Mouse (Mus musculus) intestine, embryonic 14.5 days (tissue): Measurements from ENCODE around the gene Pacsin1. TPM values are rescaled to one million over a fixed set of nuclear protein-coding genes. Genes with fewer than 3 reads are reported as not detected.

Experiments used
- ATAC-seq: fragments of 200-750 bp; cut with Nextera tagmentation; replicated peaks from 2 replicates; pipeline ENCODE4 v1.8.0; 2017; ENCODE audit warnings: low read depth, moderate number of reproducible peaks, moderate TSS enrichment, moderate library complexity; ENCODE audit not compliant: low FRiP score, low TSS enrichment
- DNase-seq: peaks from one replicate; pipeline ENCODE4 v3.0.0-alpha.2; 2018; ENCODE audit warnings: low spot score
- H3K27ac ChIP-seq: fragments of 300-500 bp; sonication (generic); 2 replicates; pipeline ENCODE4 v1.5.1; 2014; ENCODE audit warnings: low read depth, mild to moderate bottlenecking, control low read depth
- H3K27me3 ChIP-seq: fragments of 300-500 bp; sonication (generic); replicated peaks from 2 replicates; pipeline ENCODE4 v1.6.1; 2014; ENCODE audit warnings: low read length, control low read depth; ENCODE audit not compliant: control insufficient read depth, insufficient read depth
- H3K36me3 ChIP-seq: fragments of 300-500 bp; sonication (generic); 2 replicates; pipeline ENCODE4 v1.6.1; 2014; ENCODE audit warnings: low read length, control low read depth; ENCODE audit not compliant: control insufficient read depth, insufficient read depth
- H3K4me1 ChIP-seq: fragments of 300-500 bp; sonication (generic); replicated peaks from 2 replicates; pipeline ENCODE4 v1.6.1; 2014; ENCODE audit warnings: low read length, control low read depth, mixed read lengths; ENCODE audit not compliant: control insufficient read depth, insufficient read depth
- H3K4me2 ChIP-seq: fragments of 300-500 bp; sonication (generic); 2 replicates; pipeline ENCODE4 v1.6.1; 2014; ENCODE audit warnings: low read length
- H3K4me3 ChIP-seq: fragments of 300-500 bp; sonication (generic); 2 replicates; pipeline ENCODE4 v1.5.1; 2014; ENCODE audit warnings: low read depth, low read length, control low read depth, mixed read lengths
- H3K9ac ChIP-seq: fragments of 300-500 bp; sonication (generic); 2 replicates; pipeline ENCODE4 v1.6.1; 2014; ENCODE audit warnings: mild to moderate bottlenecking, low read length
- H3K9me3 ChIP-seq: fragments of 300-500 bp; sonication (generic); 2 replicates; pipeline ENCODE4 v1.6.1; 2016; ENCODE audit warnings: low read length, control low read depth; ENCODE audit not compliant: control insufficient read depth
- WGBS: fragments of 180-500 bp; shearing (Covaris S2); extraction: QIAGEN DNeasy Blood & Tissue Kit; methylation state at CpG from one replicate; pipeline ENCODE4 v1.1.7; 2014; 5-methylcytosine and 5-hydroxymethylcytosine counted together
- polyA plus RNA-seq: library from polyadenylated mRNA; unstranded; fragments of >200 nt; fragmentation: Nextera tagmentation; extraction: Ambion mirVana; gene quantifications from 2 replicates; pipeline ENCODE4 v1.2.1, GENCODE M21; 2014

The Pacsin1 gene
- polyA plus RNA-seq, 1 experiment from 2014 or later, result 1.5 TPM

GRCm38 (mm10) chr17:27702518-27702917 lies 47.2 kb downstream of the Pacsin1 start:
- Histone ChIP-seq H3K27ac (no peak overlapping the region), H3K9ac (no peak overlapping the region), H3K36me3 (no peaks in the 10 kb centered on the region), H3K4me2 (peak overlapping the region; percentile 59), H3K4me3 (peak overlapping the region; percentile 17), H3K27me3 (no peaks in the 10 kb centered on the region), H3K4me1 (peaks cover 3% of the 10 kb centered on the region; the same call in 1 of the 2 replicates), H3K9me3 (no peaks in the 10 kb centered on the region)
- ATAC-seq, result peak; percentile 47; the same call in 1 of the 2 replicates
- under 1% methylated on average over 33 of the region's 34 CpGs for WGBS
- peak; percentile 85 for DNase-seq

- no peak overlapping the region for H3K27ac ChIP-seq
- peaks cover 10% of the 10 kb centered on the region for H3K4me1 ChIP-seq
- no peak overlapping the region for H3K4me3 ChIP-seq
- no peaks in the 10 kb centered on the region for H3K9me3 ChIP-seq
- ATAC-seq (no peak), DNase-seq (peak; percentile 70)
- H3K27me3 ChIP-seq, result no peaks in the 10 kb centered on the region
- no peaks in the 10 kb centered on the region for H3K36me3 ChIP-seq
- WGBS, result 69% methylated on average over 5 of the region's 5 CpGs
- no peak overlapping the region for H3K4me2 ChIP-seq
- no peak overlapping the region for H3K9ac ChIP-seq
These were observed 48.8 kb downstream of the Pacsin1 start for GRCm38 (mm10) chr17:27703961-27704621.

- Histone ChIP-seq H3K4me3 (no peak overlapping the region), H3K36me3 (no peaks in the 10 kb centered on the region), H3K27me3 (no peaks in the 10 kb centered on the region), H3K9ac (no peak overlapping the region), H3K4me2 (no peak overlapping the region), H3K27ac (no peak overlapping the region), H3K4me1 (peaks cover 10% of the 10 kb centered on the region), H3K9me3 (no peaks in the 10 kb centered on the region)
- no peak for ATAC-seq
- no peak for DNase-seq
- WGBS, result 35% methylated on average over 10 of the region's 10 CpGs
These were observed 50.4 kb downstream of the Pacsin1 start for GRCm38 (mm10) chr17:27705661-27706060.

DNA sequence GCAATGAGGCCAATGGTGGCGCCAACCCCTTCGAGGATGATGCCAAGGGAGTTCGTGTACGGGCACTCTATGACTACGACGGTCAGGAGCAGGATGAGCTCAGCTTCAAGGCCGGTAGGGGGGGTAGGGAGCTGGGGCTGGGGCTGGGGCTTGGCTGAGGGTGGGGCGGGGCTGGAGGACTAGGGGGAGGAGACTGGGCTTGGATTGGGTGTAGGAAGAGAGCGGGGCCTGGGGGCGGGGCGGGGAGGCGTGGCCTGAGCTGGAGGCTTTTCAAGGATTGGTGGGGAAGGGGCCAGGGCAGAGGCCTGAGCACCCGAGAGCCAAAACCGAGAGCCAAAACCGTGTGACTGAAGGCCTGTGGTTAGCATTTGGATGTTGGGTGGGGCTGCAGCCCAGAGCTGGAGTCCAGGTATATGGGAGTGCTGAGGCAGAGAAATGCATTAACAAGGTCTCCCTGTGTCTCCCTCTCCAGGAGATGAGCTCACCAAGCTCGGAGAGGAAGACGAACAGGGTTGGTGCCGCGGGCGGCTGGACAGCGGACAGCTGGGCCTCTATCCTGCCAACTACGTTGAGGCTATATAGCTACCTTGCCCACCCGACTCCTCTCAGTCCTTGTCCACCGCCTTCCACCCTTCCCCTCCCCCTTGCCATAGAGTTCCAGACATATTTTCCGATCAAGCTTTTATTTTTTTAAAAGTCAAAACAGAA lies 52.8 kb downstream of the Pacsin1 start:
- H3K27me3 ChIP-seq, result no peaks in the 10 kb centered on the region
- H3K27ac ChIP-seq, result no peak overlapping the region
- WGBS, result 2% methylated on average over 25 of the region's 25 CpGs
- H3K9me3 ChIP-seq, result no peaks in the 10 kb centered on the region
- peaks cover 7% of the 10 kb centered on the region; the same call in 1 of the 2 replicates for H3K4me1 ChIP-seq
- H3K36me3 ChIP-seq, result no peaks in the 10 kb centered on the region
- H3K4me2 ChIP-seq, result peak overlapping the region; percentile 57
- peak overlapping the region; percentile 24 for H3K4me3 ChIP-seq
- DNase-seq (peak; percentile 95), ATAC-seq (peak; percentile 88)
- H3K9ac ChIP-seq, result 0 out of 2 replicates have a peak overlapping the region, but pooled peaks have one; percentile 20

DNA sequence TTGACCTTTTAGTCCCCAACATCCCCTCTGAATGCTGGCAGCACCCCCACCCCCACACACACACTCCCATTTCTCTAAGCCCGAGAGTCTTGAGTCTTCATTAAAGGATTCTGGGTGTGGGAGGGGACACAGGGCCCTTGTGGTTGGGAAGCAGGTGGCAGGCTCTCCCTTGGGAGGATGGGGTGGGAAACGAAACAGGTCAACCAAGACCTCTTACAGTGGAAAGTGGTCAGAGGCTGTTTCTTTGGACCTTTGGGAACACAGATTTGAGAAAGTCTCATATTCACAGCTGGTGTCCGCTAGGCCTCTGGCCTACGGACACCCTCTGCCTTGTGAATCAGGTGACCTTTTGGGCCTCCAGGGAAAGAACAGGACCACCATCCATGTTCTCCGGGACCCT lies 54.3 kb downstream of the Pacsin1 start:
- Histone ChIP-seq H3K36me3 (no peaks in the 10 kb centered on the region), H3K9me3 (no peaks in the 10 kb centered on the region), H3K27ac (no peak overlapping the region), H3K4me2 (no peak overlapping the region), H3K9ac (no peak overlapping the region), H3K4me3 (no peak overlapping the region), H3K4me1 (peaks cover 7% of the 10 kb centered on the region; the same call in 1 of the 2 replicates), H3K27me3 (no peaks in the 10 kb centered on the region)
- ATAC-seq (no peak), DNase-seq (no peak)
- 75% methylated on average over 5 of the region's 5 CpGs for WGBS

DNA sequence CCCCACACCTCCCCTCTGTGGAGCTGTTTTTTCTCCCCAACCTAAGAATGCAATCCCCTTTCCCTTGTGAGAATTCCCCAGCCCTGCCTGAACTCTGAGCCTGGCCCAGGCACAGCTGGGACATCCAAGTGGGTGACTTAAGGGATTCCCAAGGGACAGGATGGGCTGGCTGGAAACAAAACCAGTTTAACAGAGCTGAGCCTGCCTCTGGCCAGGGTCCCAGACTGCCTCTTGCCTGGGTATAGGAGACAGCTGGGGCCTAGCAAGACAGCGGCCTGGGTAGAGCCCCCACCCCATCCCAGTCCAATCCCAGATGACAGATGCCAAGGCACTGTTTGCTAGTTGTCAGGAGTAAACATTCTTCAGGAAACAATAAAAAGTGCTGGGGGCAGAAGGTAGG lies 57.5 kb downstream of the Pacsin1 start:
- Histone ChIP-seq H3K4me2 (no peak overlapping the region), H3K36me3 (no peaks in the 10 kb centered on the region), H3K4me3 (no peak overlapping the region), H3K27ac (no peak overlapping the region), H3K9me3 (no peaks in the 10 kb centered on the region), H3K9ac (no peak overlapping the region), H3K27me3 (no peaks in the 10 kb centered on the region), H3K4me1 (peaks cover 14% of the 10 kb centered on the region; the same call in 1 of the 2 replicates)
- no peak for DNase-seq
- no peak for ATAC-seq
- 71% methylated on average over 1 of the region's 1 CpGs for WGBS

- no peaks in the 10 kb centered on the region for H3K9me3 ChIP-seq
- H3K4me1 ChIP-seq, result peaks cover 7% of the 10 kb centered on the region; the same call in 1 of the 2 replicates
- H3K36me3 ChIP-seq, result no peaks in the 10 kb centered on the region
- DNase-seq (peak; percentile 83), ATAC-seq (peak; percentile 53; the same call in 1 of the 2 replicates)
- H3K27ac ChIP-seq, result no peak overlapping the region
- H3K4me2 ChIP-seq, result peak overlapping the region; percentile 47
- H3K9ac ChIP-seq, result no peak overlapping the region
- no peaks in the 10 kb centered on the region for H3K27me3 ChIP-seq
- WGBS, result 5% methylated on average over 16 of the region's 16 CpGs
- peak overlapping the region; percentile 19 for H3K4me3 ChIP-seq
These were observed 61.5 kb downstream of the Pacsin1 start for GRCm38 (mm10) chr17:27716804-27717203.

DNA sequence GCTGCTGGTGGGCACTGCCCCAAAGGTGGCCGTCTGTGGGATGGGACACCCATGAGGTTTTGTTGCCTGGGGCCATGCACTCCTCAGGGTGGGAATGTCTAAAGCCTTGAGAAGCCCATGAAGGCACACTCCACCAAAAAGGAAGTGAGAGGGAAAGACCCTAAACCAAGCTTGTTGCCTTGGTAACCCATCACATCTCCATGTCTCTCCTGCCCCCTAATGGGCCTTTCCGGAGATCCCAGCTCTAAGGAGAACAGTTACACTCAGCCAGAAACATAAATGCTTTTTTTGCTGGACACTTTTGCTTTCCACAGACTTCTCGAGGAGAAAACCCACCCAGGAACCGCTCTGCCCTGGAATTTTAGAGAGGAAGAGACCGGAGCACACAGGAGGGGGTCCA lies 62.9 kb downstream of the Pacsin1 start:
- H3K36me3 ChIP-seq, result no peaks in the 10 kb centered on the region
- H3K27ac ChIP-seq, result no peak overlapping the region
- no peaks in the 10 kb centered on the region for H3K27me3 ChIP-seq
- H3K9me3 ChIP-seq, result no peaks in the 10 kb centered on the region
- ATAC-seq (no peak), DNase-seq (no peak)
- H3K4me3 ChIP-seq, result no peak overlapping the region
- 58% methylated on average over 5 of the region's 5 CpGs for WGBS
- H3K4me2 ChIP-seq, result no peak overlapping the region
- H3K4me1 ChIP-seq, result peaks cover 7% of the 10 kb centered on the region; the same call in 1 of the 2 replicates
- no peak overlapping the region for H3K9ac ChIP-seq
